Mouse (Mus musculus): Measurements from ENCODE around the gene Tac4.

The Tac4 gene

DNA sequence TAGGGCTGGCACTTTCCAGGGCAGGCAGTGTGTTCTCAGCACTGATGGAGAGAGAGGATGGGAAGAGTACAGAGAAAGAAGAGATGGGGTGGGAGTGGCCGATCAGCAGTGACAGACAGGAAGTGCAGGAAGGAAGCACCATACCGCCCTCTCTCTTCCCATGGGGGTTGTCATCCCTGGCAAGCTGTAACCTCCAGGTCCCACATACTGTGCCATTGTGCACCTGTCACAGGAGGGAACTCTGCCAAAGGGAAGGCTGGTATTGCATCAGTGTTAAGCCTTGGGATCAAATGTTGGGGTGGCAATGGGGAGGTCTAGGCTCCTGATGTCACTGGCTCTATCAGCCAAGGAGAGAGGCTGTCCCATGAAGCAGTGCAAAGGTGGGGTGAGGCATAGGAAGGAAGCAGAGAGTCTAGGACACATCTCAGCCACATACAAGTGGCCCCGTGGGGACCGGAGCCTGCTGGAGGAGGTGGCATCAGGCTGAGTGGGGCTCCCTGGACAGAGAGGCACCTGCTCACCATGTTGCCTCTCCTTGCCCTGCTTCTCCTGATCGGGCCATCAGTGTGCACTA lies at the start of gene Tac4:
TSS of gene Tac4 (plus strand) at position 352 of the 574 bp plus-strand sequence.
- no peak for DNase-seq

DNA sequence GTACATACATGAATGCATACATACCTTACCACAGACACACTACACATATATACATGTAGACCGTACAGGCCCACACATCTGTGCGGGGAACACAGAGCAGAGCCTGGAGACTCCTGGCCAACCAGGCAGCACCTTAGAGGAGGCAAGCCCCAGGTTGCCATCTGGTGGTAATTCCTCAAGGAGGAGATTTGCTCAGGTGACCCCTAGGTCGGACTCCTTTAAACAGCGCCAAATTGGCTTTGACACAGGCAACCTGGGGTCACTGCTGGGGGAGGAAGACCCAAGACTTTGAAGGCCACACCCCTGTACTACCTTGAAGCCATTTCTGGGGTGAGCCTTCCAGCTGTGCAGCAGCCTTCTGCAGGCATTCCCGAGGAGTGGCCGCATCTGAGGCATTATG lies 47.7 kb upstream of the Tac4 start:
- DNase-seq: no peak

DNA sequence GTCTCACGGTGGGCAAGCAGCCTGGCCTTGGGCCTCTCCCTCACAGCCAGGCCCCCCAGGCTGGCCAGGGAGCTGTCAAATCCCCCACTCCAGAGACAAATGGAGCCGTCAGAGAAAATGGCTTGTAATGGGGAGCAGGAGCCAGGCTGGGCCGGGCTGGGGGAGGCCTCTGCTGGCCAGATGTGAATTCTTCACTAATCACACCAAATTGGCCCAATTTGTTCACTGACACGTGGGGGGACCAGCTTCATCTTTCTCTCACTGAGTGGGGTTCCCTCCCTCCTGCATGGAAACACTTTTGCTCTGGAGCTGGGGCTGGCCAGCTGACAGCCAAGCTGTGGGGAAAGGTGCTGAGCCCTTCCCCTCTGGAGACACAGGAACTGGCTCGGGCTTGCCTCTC lies 47.0 kb upstream of the Tac4 start:
- DNase-seq: no peak

DNA sequence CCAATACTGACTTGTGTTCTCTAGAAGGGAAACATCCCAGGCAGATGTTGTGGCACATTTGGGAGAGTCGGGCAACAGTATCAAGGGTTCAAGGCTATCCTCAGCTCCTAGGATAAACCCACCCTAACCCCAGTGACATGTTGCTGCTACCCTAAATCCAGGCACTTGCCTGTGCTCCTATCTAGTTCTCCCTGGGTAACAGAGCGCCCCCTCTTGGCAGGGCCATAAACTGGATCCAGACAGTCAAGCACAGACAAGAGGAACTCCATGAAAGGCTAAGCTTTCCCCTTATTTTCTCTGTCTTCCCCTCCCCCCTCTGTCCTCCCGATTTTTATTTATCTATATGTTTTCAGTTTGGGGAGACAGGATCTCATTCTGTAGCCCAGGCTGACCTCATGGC lies 45.1 kb upstream of the Tac4 start:
- no peak for DNase-seq

DNA sequence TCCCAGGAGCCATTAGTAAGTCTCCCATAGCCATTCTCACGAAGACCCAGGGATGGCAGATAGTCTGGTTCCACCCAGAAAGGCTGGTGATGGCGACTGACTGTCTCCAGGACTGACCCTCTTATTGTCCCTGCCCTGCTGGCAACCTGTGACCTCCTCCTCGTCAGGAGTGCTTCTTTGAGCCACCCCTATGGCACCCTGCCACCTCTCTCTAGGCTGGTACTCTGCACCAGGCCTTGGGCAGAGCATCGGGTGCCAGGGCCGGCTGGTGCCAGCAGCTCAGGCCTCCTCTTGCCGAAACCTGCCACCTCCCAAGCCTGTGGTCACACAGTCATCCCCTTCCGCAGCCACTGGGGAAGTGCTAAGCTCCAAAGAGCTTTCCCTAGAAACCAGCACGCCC lies 42.2 kb upstream of the Tac4 start:
- no peak for DNase-seq

DNA sequence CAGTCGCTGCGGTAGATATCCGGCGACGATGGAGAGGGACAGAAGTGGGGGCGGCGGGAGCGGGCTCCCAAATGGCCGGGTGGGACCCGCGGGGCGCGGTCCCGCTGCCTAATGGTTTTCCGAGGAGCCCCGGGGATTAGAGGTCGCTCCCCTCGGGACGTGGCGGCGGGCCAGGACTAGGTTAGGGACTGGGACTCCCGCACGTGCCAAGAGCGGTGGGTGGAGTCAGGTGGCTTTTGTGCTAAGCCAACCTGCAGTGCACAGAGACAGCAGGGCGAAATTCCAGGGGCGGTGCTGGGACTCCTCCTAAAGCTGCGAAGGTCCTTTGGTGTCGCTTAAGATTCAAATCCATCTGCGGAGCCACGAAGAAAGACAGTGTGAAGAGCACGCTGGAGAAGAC lies 37.9 kb upstream of the Tac4 start:
- peak; percentile 59 for DNase-seq

DNA sequence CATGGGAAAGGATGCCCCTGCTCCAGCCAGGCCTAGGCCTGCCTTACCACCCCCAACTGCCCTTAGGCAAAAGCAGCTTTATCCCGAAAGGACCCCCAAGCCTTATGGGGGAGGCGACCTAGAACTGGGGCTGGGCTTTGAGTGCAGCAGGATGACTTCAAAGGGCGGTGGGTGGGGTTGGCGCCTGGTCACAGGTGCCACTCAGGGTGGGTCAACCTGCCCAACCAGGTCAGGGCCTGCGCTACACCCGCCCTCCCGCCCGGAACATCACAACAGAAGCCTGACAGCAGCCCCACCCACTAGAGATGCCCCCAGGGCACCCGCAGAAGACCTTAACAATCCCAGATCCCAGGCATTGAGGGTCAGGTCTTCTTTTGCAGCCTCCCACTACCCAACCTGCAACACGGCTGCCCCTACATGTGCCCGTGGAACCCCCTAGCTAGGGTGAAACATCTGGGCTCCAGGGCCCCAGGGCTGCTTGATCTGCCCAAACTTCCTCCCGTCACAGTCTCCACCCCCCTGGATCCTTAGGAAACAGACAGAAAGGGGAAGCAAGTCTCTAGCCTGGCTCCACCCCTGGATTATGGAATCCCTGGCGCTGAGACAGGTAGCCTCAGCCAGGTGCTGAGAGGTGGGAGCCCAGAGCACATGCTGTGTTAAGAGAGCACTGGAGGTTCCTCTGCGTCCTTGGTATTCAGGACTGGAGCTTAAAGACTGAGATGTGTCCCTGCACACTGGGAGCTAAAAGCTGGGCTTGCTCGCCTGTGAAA lies 37.0 kb upstream of the Tac4 start:
- no peak for DNase-seq

DNA sequence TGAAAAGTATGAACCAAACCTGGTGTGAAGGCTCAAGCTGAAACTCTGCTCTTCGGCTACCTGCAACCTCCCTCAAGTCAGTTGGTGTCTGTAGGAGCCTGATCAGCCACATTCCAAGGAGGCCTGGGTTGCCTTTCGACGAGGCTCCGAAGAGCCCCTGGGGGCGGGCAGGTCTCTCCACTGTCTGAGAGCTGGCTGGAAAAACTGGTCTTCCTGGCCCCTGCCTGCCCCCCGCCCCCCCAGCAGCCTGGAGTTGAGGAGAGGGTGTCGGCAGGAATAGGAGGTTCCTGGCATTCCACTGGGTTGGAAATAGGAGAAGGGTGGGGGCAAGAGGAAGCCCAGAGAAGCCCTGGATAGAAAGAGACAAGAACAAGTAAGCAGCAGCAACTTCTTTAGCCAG lies 35.9 kb upstream of the Tac4 start:
- DNase-seq: no peak

DNA sequence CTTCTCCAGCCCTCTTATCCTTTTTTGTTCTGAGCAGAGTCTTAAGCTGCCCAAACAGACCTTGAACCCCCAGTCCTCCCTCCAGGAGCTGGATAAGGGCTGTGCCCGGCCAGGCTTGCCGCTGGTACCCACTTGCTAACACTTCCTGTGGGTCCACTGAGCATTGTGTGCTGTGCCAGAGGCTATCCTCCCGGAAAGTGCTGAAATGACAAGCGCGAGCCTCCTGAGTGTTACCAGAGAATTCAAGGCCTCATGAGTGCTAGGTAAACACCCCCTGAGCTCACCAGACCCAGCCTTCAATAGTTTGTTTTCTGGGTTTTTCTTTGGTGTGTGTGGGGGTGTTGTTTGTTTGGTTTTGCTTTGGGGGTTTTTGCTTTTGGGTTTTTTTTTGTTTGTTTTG lies 33.9 kb upstream of the Tac4 start:
- DNase-seq: no peak

DNA sequence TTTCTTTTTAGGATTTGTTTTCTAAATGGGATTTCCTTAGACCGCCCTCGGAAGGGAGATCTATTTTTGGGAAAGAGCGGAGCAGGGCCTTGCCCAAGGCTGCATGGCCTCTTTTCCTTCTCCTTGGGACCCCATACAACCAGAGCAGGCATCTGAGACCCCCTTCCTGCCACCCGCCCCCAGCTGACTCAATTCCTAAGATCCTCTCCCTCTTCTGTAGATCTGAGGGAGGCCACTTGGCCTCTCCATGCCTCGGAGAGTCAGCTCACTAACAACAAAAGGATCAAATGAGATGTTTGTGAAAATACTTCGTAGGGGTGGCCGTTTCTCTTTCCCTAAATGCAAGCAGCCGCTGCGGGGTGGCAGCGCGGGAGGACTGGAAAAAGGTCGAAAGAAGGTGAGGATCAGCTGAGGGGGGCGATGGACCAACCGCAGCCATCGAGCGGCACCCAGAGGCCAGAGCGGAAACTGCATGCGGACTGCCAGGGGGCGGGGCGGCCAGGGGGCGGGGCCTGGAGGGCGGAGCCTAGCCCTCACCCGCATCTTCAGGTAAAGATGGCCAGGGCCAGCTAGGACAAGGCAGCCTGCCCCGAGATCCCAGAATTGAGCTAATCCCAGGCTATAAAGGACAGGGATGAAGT lies 29.5 kb upstream of the Tac4 start:
- peak; percentile 87 for DNase-seq

DNA sequence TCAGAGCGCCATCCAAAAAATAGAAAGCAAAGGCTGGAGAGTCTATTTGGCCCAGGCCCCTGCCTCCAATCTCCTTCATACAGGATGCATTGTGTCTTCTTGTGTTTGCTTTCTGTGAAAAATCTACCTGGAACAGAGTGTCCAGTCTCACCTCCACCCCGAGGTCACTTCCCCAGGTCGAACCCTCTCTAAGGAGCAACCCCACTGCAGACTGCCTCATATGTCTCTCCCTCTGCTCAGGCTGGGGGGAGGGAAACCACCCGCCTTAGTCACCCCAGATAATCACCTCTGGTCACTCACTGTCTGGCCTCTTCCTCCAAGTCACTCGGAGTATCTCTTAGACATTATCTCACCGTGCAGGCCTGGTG lies 29.0 kb upstream of the Tac4 start:
- no peak for DNase-seq

DNA sequence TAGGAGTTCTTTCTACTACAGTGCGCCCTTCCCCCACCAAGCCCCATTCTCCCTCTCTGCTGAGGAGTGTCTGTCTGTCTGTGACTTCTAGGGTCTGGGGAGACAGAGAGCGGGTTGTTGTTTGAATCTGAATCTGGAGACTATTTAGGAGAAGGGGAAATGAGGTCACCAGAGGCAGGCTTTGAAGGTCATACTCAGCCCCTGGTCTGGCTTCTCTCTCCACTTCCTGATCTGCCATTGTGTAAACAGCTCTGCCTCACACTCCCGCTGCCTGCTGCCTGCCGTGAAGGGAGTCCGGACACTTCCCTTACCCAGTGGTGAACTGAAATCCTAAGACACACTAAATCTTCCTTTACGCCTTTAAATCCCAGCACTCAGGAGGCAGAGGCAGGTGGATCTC lies 22.9 kb upstream of the Tac4 start:
- DNase-seq: no peak

DNA sequence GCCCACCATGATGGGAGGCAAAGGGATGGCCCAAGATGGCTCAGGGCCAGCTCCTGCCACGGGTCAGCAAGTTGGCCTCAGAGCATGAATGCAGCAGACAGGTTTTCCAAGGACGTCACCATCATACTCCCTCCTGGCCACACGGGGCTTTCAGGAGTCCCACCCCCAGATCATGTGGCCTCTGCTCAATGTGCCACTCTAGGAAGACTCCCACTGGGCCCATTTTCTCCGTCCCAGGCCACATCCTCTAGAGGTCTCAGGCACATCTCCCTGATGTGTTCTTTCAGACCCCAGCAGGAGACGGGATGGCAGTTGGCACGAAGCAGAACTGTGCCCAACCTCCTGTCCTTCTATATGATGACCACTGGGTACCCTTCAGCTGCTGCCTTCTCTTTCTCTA lies 18.7 kb upstream of the Tac4 start:
- no peak for DNase-seq

DNA sequence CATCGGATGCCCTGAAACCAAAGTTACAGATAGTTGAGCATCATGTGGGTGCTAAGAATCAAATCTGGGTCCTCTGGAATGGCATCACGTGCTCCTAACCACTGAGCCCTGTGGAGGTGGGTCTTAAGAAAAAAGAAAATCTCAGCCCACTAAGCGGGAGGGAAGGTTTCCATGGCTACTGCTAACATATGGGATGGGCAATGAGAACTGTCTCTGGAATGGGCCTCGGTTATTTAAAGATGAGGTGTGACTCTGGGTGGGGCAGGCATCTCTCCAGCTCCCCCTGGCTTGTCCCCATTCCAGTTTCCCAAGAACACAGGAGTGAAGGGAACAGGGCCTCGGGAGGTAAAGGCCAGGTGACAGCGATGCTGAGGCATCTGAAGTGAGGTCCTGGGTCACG lies 15.9 kb upstream of the Tac4 start:
- no peak for DNase-seq

DNA sequence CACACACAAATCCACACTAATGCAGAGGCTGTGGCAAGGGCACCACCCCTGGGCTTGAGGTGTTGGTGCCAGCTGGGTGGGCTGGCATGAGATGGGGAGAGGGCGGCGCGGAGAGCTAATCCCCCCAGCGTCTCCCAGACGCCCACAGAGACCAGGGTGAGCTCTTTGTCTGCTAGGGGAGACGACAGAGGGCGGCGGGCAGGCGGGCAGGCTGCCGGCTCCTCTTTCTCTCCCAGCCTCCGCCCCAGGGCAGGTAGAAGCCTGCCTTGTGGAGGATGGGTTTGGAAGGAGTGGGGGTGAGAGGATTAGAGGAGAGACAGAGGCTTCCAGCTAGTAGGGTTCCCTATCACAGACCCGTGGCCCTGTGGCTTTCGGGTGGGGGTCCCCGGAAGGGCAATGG lies 14.3 kb upstream of the Tac4 start:
- no peak for DNase-seq

DNA sequence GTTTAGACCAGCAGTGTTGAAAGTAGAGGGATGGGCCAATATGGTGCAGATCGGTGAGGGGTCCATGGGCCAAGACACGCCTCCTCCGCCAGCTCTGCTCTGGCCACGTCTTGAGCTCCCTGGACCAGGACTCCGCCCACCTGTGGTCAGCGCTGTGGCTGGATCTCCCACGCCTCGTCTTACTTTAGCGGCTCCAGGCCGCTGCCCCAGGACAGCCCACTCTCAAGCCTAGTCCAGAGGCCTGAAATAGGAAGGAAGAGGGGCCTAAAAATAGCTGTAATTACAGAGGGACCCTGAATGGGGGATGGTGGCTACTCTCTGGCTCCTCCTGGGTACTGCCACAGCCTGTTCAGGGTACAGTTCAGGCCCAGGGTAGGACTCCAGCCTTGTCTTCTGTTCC lies 11.2 kb upstream of the Tac4 start:
- no peak for DNase-seq

DNA sequence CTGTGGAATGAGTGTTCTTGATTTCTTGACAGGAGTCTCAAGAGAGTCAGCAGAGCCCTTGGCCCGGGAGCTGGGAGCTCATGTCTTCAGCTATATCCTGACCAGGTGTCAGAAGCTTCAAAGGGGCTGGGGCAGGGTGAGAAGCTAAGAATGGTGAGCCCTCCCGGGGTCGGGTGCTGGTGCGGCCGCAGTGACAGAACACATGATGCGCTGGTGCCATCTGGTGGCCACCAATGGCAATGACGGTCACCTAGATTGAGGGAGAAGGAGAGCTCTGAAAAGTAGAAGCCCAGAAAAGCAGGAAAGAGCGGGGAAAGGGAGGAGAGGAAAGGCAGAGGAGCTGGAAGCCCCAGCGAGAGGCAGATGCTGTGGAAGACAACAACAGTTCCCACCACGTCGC lies 10.0 kb upstream of the Tac4 start:
- peak; percentile 81 for DNase-seq

DNA sequence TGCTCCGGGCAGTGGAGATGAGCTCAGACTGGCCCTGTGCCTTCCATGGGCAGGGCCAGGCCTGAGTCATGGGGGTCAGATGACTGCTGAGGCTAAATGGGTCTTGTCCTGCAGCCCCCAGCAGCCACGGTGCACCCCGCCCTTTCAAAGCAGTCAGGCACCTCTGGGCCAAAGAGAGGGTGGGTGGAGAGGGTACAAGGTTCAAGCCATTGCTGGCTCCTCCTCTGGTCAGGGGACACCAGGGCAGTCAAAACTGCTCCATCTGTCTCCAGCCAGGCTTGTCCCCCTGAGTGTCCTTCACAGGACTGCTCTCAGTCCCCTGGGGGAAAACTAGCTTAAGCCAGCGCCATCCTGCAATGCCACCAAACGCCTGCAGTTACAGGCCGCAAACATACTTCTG lies 9.2 kb upstream of the Tac4 start:
- DNase-seq: no peak

DNA sequence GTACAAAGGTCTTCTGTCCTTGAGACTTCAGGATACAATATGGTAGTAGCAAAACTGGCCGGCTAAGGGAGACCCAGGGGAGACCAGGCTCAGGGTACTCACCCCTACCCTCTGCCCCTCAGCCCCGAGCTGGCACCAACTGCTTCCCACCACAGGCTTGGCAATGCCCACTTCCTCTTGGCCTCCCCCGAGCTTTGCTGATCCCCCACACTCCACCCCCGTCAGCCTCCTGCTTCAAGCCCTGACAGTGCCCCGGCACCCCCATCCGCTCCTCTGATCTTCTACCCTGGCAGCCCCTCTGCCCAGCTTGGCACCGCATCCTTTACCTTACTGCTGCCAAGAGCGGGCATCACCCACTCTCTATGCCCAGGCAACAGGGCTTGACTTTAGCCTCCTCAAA lies 7.2 kb upstream of the Tac4 start:
- no peak for DNase-seq

DNA sequence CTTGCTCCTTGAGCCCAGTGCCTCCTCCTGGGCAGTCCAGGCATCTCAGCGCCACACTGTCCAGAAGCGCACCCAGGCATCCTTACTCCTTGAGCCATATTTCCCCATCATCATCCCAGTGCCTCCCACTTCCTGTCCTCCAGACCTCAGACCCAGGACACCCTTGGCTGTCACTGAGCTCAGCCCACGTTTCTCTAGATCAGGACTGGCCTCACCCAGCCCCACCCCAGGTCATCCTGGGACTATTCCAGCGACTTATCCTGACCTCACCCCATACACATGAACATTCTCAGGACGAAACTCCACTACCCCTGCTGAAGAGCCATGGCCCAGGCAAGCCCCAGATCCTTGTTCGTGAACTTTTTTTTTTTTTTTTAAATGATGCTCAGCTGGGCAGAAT lies 5.6 kb upstream of the Tac4 start:
- no peak for DNase-seq

DNA sequence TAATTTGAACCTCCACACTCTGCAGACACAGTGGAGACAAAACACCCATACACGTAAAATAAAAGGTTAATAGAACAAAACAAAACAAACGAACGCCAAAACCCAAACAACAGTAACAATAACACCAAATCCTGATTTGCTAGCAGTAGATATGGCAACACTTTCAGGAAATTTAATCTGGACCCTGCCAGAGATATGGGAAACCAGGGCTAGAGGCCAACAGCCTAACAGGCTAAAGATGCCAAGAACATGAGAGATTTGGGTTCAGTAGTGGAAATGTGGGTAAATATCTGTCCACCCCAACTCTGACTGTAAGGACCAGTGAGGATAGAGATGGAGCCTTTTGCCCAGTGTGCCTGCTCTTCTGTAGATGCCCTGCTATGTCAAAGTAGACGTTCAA lies 3.4 kb upstream of the Tac4 start:
- no peak for DNase-seq

DNA sequence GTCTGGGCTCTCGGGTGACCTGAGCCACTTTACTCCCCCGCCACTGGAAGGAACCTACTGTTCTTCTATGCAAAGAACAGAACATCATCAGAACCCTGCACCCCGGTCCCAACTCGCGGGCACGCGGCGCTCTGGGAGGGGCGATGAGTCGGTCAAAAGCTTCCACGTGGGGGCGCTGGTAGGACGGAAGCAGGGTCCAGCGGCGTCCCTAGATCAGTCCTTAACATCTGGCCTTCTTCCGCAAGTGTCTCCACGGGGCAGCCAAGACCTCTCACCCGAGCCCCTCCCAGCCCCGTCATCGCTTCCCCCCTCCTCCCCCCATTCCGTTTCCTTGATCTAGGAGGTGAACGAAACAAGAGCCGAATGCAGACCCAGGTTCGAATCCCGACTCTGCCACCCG lies 2.8 kb upstream of the Tac4 start:
- DNase-seq: peak; percentile 88

DNA sequence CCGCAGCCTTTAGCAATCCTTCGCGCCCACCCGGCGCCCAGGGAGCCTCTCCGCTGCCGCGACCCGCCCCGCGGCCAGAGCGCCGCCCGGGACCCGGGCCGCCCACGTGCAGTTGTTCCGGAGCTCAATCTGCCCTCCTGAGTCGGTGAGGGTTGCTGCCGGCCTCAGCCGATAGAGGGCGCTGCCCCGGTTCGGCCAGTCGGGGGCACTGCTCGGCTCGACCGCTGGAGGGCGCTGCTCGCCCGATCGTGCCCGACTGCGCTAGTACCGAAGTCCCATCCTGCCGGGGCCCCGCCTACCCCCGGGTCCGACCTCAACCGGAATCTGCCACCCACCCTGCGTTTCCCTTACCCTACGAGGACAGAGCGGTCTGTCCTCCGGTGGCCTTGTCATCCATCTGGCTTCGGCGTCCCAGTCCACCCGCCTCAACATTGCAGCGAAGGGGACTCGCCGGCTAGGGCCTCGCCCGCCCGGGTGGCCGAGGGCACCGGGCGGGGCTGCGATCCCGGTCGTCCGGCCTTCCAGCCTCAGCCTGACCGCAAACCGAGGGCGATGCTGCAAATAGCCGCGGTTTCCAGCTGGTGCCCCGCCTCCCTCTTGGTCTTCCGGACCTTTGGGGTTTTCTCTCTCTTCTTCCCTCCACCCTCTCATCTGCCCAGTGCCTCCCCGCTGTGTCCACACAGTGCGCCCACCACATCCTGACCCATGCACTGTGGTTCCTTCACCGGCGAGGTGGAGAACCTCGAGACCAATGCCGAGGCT lies 2.1 kb upstream of the Tac4 start:
- peak; percentile 88 for DNase-seq

All from right cerebral cortex, postnatal 4 days (tissue).